Mouse (Mus musculus) neural tube, embryonic 15.5 days (tissue): ENCODE results near the gene 1110059G10Rik. TPM values are rescaled to one million over a fixed set of nuclear protein-coding genes. Genes with fewer than 3 reads are reported as not detected.

Source experiments
- polyA plus RNA-seq: library from polyadenylated mRNA; unstranded; fragments of >200 nt; fragmentation: Nextera tagmentation; extraction: Ambion mirVana; gene quantifications from 2 replicates; pipeline ENCODE4 v1.2.1, GENCODE M21; 2015

Gene 1110059G10Rik
- polyA plus RNA-seq, 1 experiment from 2014 or later = 28.7 TPM

Other genes with a start within 250 kb of the 1110059G10Rik start
- not detected in 2 replicates for gene Topaz1, start 203.7 kb downstream of the 1110059G10Rik start, polyA plus RNA-seq
- gene Tcaim, start 145.5 kb downstream of the 1110059G10Rik start, polyA plus RNA-seq = 7.8 and 9.0 TPM in 2 replicates
- 0.51 and 0.55 TPM in 2 replicates for gene Gm35549, start 107.0 kb downstream of the 1110059G10Rik start, polyA plus RNA-seq
- 90.1 and 96.7 TPM in 2 replicates for gene Zfp445, start 85.0 kb downstream of the 1110059G10Rik start, polyA plus RNA-seq
- 3.5 TPM in 2 replicates for gene Zkscan7, start 65.3 kb downstream of the 1110059G10Rik start, polyA plus RNA-seq
- gene Zfp105, start 27.9 kb downstream of the 1110059G10Rik start, polyA plus RNA-seq = 15.4 and 16.6 TPM in 2 replicates
- gene Kif15, start within 50 bp of the 1110059G10Rik start, polyA plus RNA-seq = 9.0 and 19.7 TPM in 2 replicates
- 28.0 and 28.5 TPM in 2 replicates for gene Tmem42, start 70.3 kb upstream of the 1110059G10Rik start, polyA plus RNA-seq
- 0.59 and 0.66 TPM in 2 replicates for gene Tgm4, start 83.7 kb upstream of the 1110059G10Rik start, polyA plus RNA-seq
- gene Zdhhc3, start 162.2 kb upstream of the 1110059G10Rik start, polyA plus RNA-seq = 81.3 and 84.7 TPM in 2 replicates
- gene Exosc7, start 162.2 kb upstream of the 1110059G10Rik start, polyA plus RNA-seq = 77.1 and 94.0 TPM in 2 replicates
- gene Clec3b, start 199.9 kb upstream of the 1110059G10Rik start, polyA plus RNA-seq = 3.5 and 4.2 TPM in 2 replicates